Mouse (Mus musculus): ENCODE results near the gene Gabarap. TPM values are rescaled to one million over a fixed set of nuclear protein-coding genes. Genes with fewer than 3 reads are reported as not detected.

Gabarap gene
- polyA plus RNA-seq, 1 experiment = 826 TPM

DNA sequence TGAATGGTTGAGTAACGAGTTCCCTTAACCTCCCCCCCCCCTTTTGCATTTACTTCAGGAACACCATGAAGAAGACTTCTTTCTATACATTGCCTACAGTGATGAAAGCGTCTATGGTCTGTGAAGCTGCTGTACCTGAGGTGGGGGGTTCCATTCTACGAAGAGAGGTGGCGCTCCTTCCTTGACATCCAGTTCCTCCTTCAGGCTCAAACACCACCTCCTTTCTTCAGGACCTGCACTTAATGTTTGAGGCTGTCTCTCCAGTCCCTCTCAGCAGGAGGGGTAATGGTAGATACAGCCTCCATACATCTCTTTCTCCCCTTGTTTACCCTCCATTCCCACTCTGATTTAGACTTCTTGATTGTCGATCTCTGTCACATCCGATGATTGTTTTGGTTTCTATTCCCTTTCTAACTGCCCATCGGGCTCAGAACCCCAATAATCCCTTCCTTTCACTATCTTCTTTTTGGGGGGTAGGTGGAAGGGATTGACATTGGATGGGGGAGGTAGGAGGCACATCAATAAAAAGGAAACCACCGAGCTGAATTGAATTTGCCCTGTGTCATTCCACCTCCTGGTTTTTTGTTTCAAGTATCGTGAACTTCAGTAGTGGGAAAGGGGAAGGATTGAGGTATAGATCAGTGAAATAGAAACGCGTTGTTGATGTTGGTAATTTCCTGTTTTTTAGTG lies 3.6 kb downstream of the Gabarap start:
- peak overlapping the region; percentile 3; the same call in 1 of the 2 replicates for H3K4me3 ChIP-seq (ENCODE audit: control insufficient read depth, low read depth, low read length)
- H3K27me3 ChIP-seq (ENCODE audit: control insufficient read depth, insufficient read depth, low read length) = no peaks in the 10 kb centered on the region
- H3K27ac ChIP-seq (ENCODE audit: control insufficient read depth, insufficient read depth, low read depth, low read length) = no peak overlapping the region
- TF ChIP-seq CTCF (IDR thresholded peaks at IDR 0.05; ENCODE audit: control insufficient read depth, insufficient read depth, insufficient replicate concordance, low read depth, low read length) (no peak), POLR2A (IDR thresholded peaks at IDR 0.05; ENCODE audit: control insufficient read depth, low read depth, low read length) (no peak)
- peaks cover 22% of the 10 kb centered on the region for H3K4me1 ChIP-seq (ENCODE audit: control insufficient read depth, insufficient read depth, low read length)
- peaks cover 5% of the 10 kb centered on the region for H3K36me3 ChIP-seq (ENCODE audit: control insufficient read depth, insufficient read depth, low read length)

DNA sequence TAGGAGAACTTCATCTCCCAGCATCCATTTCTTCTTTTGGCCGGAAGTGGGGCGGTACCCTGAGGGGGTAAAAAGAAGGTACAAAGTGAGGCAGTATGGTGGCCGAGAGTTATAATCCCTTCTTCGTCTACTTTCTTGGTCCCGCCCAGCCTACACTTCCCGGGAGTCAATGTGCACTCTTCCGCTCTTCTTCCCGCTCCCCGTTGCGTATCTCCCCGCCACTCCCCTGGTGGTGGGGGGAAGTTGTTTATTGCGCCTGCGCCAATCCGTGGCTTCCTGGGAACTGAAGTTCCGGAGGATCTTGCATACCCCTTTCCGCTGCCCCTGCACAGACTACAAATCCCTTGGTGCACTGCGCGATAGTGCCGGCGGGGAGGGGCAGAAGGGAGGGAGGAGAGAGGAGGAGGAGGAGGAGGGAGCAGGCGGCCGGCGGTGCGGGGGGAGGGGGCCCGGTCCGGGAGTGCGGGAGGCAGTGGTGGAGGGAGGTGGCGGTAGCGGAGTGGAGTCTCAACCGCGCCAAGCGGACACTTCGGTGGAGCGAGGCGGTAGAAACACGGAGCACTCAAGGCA lies 4.5 kb downstream of the Gabarap start, which contains the start of gene Phf23:
Phf23 (plus strand) TSS at position 387 of the 570 bp plus-strand sequence.
- Histone ChIP-seq H3K4me1 (ENCODE audit: control insufficient read depth, insufficient read depth, low read length) (peaks cover 25% of the 10 kb centered on the region), H3K4me3 (ENCODE audit: control insufficient read depth, low read depth, low read length) (peak within 1 kb of the TSS; percentile 98), H3K36me3 (ENCODE audit: control insufficient read depth, insufficient read depth, low read length) (peaks cover 5% of the 10 kb centered on the region), H3K27ac (ENCODE audit: control insufficient read depth, insufficient read depth, low read depth, low read length) (peak within 1 kb of the TSS; percentile 97), H3K27me3 (ENCODE audit: control insufficient read depth, insufficient read depth, low read length) (no peaks in the 10 kb centered on the region)
- TF ChIP-seq POLR2A (IDR thresholded peaks at IDR 0.05; ENCODE audit: control insufficient read depth, low read depth, low read length) (peak; percentile 78), CTCF (IDR thresholded peaks at IDR 0.05; ENCODE audit: control insufficient read depth, insufficient read depth, insufficient replicate concordance, low read depth, low read length) (peak; percentile 28; the same call in 1 of the 2 replicates)

DNA sequence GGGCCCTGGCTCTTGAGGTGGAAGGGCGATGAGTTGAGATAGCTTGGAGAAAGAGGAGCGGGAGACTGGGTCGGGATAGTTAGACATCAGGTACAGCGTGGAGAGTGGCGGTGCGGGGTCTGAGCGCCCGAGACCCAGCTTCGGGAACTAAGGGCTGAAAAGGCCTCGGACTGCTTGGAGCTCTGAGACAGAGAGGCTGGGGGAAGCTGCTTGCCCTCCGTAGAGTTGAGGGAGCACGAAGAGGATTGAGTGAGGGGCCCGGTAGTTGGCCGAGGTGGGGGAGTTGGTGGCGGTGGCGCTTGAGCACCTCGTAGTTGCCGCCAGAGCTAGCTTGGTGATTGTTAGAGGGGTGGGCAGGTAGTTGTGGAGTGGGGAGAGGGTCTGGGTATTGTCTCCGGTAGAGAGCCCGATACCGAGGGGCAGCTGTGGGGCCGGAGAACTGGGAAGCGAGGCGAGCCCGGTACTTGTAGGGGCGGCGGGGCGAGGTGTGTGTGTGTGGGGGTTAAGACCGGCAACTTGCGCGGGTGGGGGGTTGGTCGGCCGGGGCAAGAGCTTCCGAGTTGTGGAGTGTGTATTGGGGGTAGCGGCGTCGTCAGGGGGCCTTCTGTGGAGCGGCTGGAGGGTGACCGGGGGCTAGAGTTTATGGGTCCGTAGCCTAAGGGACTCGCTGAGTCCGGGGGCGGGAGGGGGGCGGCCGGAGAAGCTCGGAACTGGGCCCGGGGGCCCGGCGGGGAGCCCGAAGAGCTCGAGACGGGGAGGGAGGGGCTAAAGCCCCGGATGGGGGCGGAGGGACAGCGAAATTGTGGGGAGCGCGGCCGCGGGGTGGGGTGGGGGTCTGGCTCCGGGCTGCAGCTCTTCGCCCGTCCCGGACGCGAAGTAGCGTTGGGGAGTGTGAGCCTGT lies 5.5 kb downstream of the Gabarap start:
- H3K4me3 ChIP-seq (ENCODE audit: control insufficient read depth, low read depth, low read length) = peak overlapping the region; percentile 98
- H3K36me3 ChIP-seq (ENCODE audit: control insufficient read depth, insufficient read depth, low read length) = peaks cover 5% of the 10 kb centered on the region
- peak overlapping the region; percentile 97 for H3K27ac ChIP-seq (ENCODE audit: control insufficient read depth, insufficient read depth, low read depth, low read length)
- no peak for TF ChIP-seq CTCF (IDR thresholded peaks at IDR 0.05; ENCODE audit: control insufficient read depth, insufficient read depth, insufficient replicate concordance, low read depth, low read length)
- no peak for TF ChIP-seq POLR2A (IDR thresholded peaks at IDR 0.05; ENCODE audit: control insufficient read depth, low read depth, low read length)
- H3K4me1 ChIP-seq (ENCODE audit: control insufficient read depth, insufficient read depth, low read length) = peaks cover 23% of the 10 kb centered on the region
- no peaks in the 10 kb centered on the region for H3K27me3 ChIP-seq (ENCODE audit: control insufficient read depth, insufficient read depth, low read length)

DNA sequence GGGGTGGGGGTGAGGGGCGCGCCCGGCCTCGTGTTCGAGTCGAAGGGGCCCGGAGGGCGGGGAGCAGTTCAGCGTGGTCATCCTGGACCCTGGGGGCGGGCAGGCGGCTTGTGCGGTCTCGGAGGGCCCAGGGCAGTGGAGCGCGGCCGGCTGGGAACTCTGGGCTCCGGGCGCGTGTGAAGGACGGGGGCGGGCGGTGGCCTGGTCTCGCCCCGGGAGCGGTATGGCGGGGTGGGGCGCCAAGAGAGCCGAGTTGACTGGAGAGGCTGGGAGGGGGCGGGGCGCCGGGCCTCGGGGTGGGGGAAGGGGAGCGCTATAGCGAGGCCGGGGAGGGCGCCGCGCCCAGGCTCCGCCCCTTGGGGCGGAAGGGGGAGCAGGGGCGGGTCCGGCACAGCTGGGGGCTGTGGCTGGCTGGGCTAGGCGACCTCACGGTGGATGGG lies 6.1 kb downstream of the Gabarap start:
- no peaks in the 10 kb centered on the region for H3K27me3 ChIP-seq (ENCODE audit: control insufficient read depth, insufficient read depth, low read length)
- peak overlapping the region; percentile 98 for H3K4me3 ChIP-seq (ENCODE audit: control insufficient read depth, low read depth, low read length)
- peaks cover 23% of the 10 kb centered on the region for H3K4me1 ChIP-seq (ENCODE audit: control insufficient read depth, insufficient read depth, low read length)
- H3K27ac ChIP-seq (ENCODE audit: control insufficient read depth, insufficient read depth, low read depth, low read length) = peak overlapping the region; percentile 92
- H3K36me3 ChIP-seq (ENCODE audit: control insufficient read depth, insufficient read depth, low read length) = peaks cover 5% of the 10 kb centered on the region
- TF ChIP-seq CTCF (IDR thresholded peaks at IDR 0.05; ENCODE audit: control insufficient read depth, insufficient read depth, insufficient replicate concordance, low read depth, low read length) (no peak), POLR2A (IDR thresholded peaks at IDR 0.05; ENCODE audit: control insufficient read depth, low read depth, low read length) (peak; percentile 62)

DNA sequence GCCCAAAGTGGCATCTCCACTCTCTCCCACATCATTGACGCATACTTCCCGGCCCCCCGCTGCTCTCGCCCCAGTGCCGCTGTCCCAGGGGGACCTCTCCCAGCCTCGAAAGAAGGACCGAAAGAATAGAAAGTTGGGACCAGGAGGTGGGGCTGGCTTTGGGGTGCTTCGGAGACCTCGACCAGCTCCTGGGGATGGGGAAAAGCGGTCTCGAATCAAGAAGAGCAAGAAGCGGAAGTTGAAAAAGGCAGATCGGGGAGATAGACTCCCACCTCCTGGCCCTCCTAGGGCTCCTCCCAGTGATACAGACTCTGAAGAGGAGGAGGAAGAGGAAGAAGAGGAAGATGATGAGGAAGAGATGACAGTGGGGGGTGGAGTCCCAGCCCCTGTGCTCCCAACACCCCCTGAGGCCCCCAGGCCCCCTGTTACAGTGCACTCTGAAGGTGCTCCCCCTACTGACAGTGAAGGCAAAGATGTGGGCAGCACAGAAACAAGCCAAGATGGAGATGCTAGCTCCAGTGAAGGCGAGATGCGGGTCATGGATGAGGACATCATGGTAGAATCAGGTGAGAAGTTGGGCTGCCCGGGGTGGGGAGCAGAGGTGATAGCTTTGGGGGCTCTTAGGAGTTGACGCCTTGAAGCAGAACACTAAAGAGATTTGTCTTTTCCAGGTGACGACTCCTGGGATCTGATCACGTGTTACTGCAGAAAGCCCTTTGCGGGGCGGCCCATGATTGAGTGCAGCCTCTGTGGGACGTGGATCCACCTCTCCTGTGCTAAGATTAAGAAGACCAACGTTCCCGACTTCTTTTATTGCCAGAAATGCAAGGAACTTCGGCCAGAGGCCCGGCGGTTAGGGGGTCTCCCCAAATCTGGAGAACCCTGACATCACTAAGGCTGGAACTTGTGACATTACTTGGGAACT lies 7.9 kb downstream of the Gabarap start:
- peaks cover 3% of the 10 kb centered on the region for H3K36me3 ChIP-seq (ENCODE audit: control insufficient read depth, insufficient read depth, low read length)
- H3K27me3 ChIP-seq (ENCODE audit: control insufficient read depth, insufficient read depth, low read length) = no peaks in the 10 kb centered on the region
- peak overlapping the region; percentile 82 for H3K4me3 ChIP-seq (ENCODE audit: control insufficient read depth, low read depth, low read length)
- TF ChIP-seq CTCF (IDR thresholded peaks at IDR 0.05; ENCODE audit: control insufficient read depth, insufficient read depth, insufficient replicate concordance, low read depth, low read length) (no peak), POLR2A (IDR thresholded peaks at IDR 0.05; ENCODE audit: control insufficient read depth, low read depth, low read length) (no peak)
- H3K4me1 ChIP-seq (ENCODE audit: control insufficient read depth, insufficient read depth, low read length) = peaks cover 20% of the 10 kb centered on the region
- H3K27ac ChIP-seq (ENCODE audit: control insufficient read depth, insufficient read depth, low read depth, low read length) = peak overlapping the region; percentile 86

DNA sequence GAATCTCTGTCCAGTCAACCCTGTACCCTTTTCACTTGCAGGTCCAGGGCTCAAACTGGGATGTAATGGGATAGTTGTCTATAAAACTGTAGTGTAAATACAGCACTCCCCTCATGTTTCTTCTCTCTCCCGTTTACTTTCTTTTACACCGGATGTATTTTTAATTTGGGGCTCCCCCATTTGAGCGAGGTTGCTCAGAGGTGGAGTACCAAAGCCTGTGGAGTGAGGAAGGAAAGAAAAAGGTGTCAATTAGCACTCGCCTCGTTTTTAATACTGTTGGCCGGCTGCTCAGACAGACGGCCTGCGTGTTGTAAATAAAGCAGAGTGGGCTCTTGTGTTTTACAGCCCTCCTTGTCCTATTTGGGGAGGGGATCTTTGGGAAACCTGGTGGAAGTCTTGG lies 8.7 kb downstream of the Gabarap start:
- H3K27ac ChIP-seq (ENCODE audit: control insufficient read depth, insufficient read depth, low read depth, low read length) = peak overlapping the region; percentile 86
- H3K36me3 ChIP-seq (ENCODE audit: control insufficient read depth, insufficient read depth, low read length) = peaks cover 3% of the 10 kb centered on the region
- TF ChIP-seq POLR2A (IDR thresholded peaks at IDR 0.05; ENCODE audit: control insufficient read depth, low read depth, low read length) (no peak), CTCF (IDR thresholded peaks at IDR 0.05; ENCODE audit: control insufficient read depth, insufficient read depth, insufficient replicate concordance, low read depth, low read length) (no peak)
- peak overlapping the region; percentile 80 for H3K4me3 ChIP-seq (ENCODE audit: control insufficient read depth, low read depth, low read length)
- H3K4me1 ChIP-seq (ENCODE audit: control insufficient read depth, insufficient read depth, low read length) = peaks cover 20% of the 10 kb centered on the region
- H3K27me3 ChIP-seq (ENCODE audit: control insufficient read depth, insufficient read depth, low read length) = no peaks in the 10 kb centered on the region
